Mouse (Mus musculus) naive thymus-derived CD4-positive, alpha-beta T cell, adult 5 months (primary cell): Measurements from ENCODE around the gene Gm14403. TPM values are rescaled to one million over a fixed set of nuclear protein-coding genes. Genes with fewer than 3 reads are reported as not detected.

Experiments
- polyA plus RNA-seq: library from polyadenylated mRNA; unstranded; fragments of 100-300 nt; shearing (Covaris generic); gene quantifications from one replicate; pipeline ENCODE4 v1.2.1, GENCODE M21; 2017

Gene Gm14403
- not detected for polyA plus RNA-seq

GRCm38 (mm10) chr2:177498067-177498466 lies at the start of gene Gm14403:
Gene Gm14403 (plus strand): TSS chr2:177498215.

DNA sequence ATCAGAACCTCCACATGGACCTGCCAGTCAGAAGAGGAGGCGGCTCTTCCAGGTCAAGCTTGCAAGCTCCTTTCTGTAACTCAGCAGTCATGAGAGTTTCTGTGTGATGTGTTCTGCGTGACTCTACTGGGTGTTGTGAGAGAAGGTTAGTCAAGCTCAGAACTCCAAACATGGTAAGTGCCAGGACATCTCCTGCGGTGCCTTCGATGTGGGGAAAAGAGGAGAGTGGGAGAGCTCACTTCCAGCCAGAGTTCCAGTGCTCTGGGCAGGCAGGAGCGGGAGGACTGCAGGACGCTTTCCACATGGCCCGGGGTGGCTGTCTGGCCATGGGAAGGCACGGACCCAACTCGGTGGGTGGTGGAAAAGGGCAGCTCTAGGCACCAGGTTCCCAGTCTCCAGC lies 33.3 kb upstream of the Gm14403 start, which contains the start of gene Zfp970:
TSS of gene Zfp970 (plus strand) at position 58 of the 400 bp plus-strand sequence.

Other genes starting within 250 kb of the Gm14403 start
- not detected for gene Gm14409, start 231.2 kb upstream of the Gm14403 start, polyA plus RNA-seq
- not detected for gene Gm14412, start 173.9 kb upstream of the Gm14403 start, polyA plus RNA-seq
- gene Gm14418, start 99.9 kb upstream of the Gm14403 start, polyA plus RNA-seq, result not detected
- 6.5 TPM for gene Zfp970, start 33.5 kb upstream of the Gm14403 start, polyA plus RNA-seq
- gene Gm14406, start 80.0 kb downstream of the Gm14403 start, polyA plus RNA-seq, result not detected